Mouse (Mus musculus): ENCODE measurements around the gene Qprt. TPM values are rescaled to one million over a fixed set of nuclear protein-coding genes. Genes with fewer than 3 reads are reported as not detected.
"Not testable (repeated sequence)": the region's sequence is repeated elsewhere in the genome, so short reads cannot be mapped to it uniquely, and the experiment has no call there.

The Qprt gene
- polyA plus RNA-seq, 1 experiment from 2014 or later: 10.3 TPM

DNA sequence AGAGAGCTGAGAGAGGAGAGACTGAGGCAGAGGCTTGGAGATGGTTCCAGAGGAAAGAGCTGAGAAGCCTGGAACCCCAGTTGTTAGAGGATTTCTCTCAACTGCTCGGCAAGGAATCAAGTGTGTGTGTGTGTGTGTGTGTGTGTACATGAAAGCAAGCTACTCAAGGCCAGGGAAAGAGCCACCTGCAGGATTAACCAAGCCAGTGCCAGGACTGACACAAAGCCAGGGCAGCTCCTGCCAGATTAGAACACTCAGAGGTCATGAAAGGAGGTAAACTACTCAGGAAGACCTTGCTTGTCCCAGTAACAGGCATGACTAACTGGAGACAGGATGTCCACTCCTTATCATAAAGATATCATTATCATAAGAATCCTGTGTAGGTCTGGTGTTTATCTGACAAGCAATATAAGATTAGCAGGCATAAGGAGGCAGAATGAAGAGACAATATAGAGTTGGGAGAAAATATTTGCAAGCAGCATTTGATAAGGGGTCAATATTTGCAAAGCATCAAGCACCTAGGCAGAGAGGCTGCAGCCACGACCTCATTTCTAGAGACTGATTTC is 20.5 kb downstream of the Qprt start:
- no peaks in the 10 kb centered on the region for H3K9me3 ChIP-seq (replicated peaks)
- no peaks in the 10 kb centered on the region for H3K36me3 ChIP-seq
- H3K27ac ChIP-seq (replicated peaks): no peak overlapping the region
- peaks cover 15% of the 10 kb centered on the region for H3K4me1 ChIP-seq
- 64% methylated on average over 2 of the region's 2 CpGs for WGBS
- H3K4me3 ChIP-seq: no peak overlapping the region
- DNase-seq (ENCODE audit: low spot score): no peak
- H3K27me3 ChIP-seq (ENCODE audit: low read depth, poor library complexity, severe bottlenecking): no peaks in the 10 kb centered on the region

DNA sequence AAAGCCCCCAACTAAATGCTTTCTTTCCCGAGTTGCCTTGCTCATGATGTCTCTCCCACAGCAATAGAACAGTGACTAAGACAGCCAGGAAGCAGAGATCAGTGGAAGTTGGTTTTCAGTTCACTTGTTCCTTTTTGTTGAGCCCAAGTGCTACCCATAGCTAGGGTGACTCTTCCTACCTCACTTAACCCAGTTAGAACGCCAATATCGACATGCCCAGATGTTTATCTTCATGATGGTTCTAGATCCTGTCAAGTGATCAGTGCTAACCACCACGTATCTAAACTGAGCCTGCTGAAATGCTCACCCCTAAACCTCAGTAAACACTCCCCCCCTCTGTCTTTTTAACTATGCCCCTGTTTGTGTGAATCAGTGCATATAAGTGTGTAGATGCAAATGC is 22.5 kb downstream of the Qprt start:
- H3K4me3 ChIP-seq: no peak overlapping the region
- WGBS: 86% methylated on average over 4 of the region's 4 CpGs
- no peaks in the 10 kb centered on the region for H3K27me3 ChIP-seq (ENCODE audit: low read depth, poor library complexity, severe bottlenecking)
- H3K4me1 ChIP-seq: peaks cover 4% of the 10 kb centered on the region
- H3K36me3 ChIP-seq: no peaks in the 10 kb centered on the region
- H3K9me3 ChIP-seq (replicated peaks): no peaks in the 10 kb centered on the region
- no peak for DNase-seq (ENCODE audit: low spot score)
- H3K27ac ChIP-seq (replicated peaks): no peak overlapping the region

DNA sequence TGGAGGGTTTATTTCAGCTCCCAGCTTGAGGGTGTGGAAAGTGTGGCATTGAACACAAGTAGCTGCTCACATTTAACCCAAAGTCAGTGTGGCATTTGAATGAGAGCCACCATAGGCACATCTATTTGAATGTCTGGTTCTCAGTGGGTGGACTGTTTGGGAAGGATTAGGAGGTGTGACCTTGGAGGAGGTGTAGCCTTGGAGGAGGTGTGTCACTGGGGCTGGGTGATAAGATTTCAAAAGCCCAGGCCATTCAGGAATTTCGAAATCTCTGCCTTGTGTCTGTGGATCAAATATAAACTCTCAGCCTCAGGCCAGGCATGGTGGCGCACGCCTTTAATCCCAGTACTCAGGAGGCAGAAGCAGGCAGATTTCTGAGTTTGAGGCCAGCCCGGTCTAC is 23.1 kb downstream of the Qprt start:
- Histone ChIP-seq H3K4me1 (no peaks in the 10 kb centered on the region; the same call in 1 of the 2 replicates), H3K4me3 (no peak overlapping the region), H3K27me3 (ENCODE audit: low read depth, poor library complexity, severe bottlenecking) (no peaks in the 10 kb centered on the region), H3K9me3 (replicated peaks) (no peaks in the 10 kb centered on the region), H3K27ac (replicated peaks) (no peak overlapping the region), H3K36me3 (no peaks in the 10 kb centered on the region)
- DNase-seq (ENCODE audit: low spot score): no peak
- WGBS: 87% methylated on average over 4 of the region's 4 CpGs

DNA sequence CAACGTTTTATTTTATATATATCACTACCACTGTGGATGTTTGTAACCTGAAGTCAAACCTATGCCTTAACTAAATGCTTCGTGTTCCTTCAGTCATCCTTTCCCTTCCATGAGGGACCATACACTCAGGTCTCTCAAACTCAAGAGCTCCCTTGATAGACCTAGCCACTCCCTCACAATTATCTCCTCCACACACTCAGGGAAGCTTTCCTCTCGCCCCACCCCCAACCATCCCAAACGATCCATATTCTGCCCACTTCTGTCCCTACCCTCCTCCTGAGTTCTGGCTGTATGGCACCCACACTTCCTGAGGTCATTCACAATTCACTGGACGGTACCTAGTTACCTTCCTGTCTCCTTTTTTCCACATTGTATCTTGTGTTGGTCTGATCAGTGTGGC is 23.5 kb downstream of the Qprt start:
- H3K27ac ChIP-seq (replicated peaks): no peak overlapping the region
- no peak overlapping the region for H3K4me3 ChIP-seq
- H3K27me3 ChIP-seq (ENCODE audit: low read depth, poor library complexity, severe bottlenecking): no peaks in the 10 kb centered on the region
- no peaks in the 10 kb centered on the region for H3K9me3 ChIP-seq (replicated peaks)
- no peak for DNase-seq (ENCODE audit: low spot score)
- WGBS: 89% methylated on average over 5 of the region's 5 CpGs
- no peaks in the 10 kb centered on the region for H3K4me1 ChIP-seq
- no peaks in the 10 kb centered on the region for H3K36me3 ChIP-seq

DNA sequence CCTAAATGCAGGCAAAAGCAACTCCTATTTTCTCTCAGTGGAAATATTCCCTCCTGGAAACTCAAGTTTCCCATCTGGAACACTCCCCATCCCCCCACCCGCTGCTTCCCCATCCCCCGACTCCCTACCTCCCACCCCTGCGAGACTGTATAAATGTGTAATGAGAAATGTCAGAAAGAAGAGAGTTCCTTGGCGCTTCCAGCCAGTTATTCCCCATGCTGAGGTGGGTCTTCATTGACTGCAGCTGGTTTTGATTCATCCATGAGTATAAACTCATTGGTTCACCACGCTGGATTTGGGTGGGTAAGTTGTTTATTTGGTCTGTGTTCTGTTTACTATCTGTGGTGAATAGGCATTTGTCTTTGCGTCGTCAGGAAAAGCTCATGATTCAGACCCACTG is 25.6 kb downstream of the Qprt start:
- no peaks in the 10 kb centered on the region for H3K36me3 ChIP-seq
- H3K4me3 ChIP-seq: no peak overlapping the region
- H3K4me1 ChIP-seq: peaks cover 11% of the 10 kb centered on the region
- 86% methylated on average over 7 of the region's 7 CpGs for WGBS
- H3K27ac ChIP-seq (replicated peaks): no peak overlapping the region
- no peaks in the 10 kb centered on the region for H3K9me3 ChIP-seq (replicated peaks)
- no peak for DNase-seq (ENCODE audit: low spot score)
- H3K27me3 ChIP-seq (ENCODE audit: low read depth, poor library complexity, severe bottlenecking): no peaks in the 10 kb centered on the region

- peaks cover 31% of the 10 kb centered on the region for H3K4me1 ChIP-seq
- DNase-seq (ENCODE audit: low spot score): no peak
- H3K36me3 ChIP-seq: no peaks in the 10 kb centered on the region
- no peak overlapping the region for H3K4me3 ChIP-seq
- H3K9me3 ChIP-seq (replicated peaks): no peaks in the 10 kb centered on the region
- no peak overlapping the region for H3K27ac ChIP-seq (replicated peaks)
- H3K27me3 ChIP-seq (ENCODE audit: low read depth, poor library complexity, severe bottlenecking): no peaks in the 10 kb centered on the region
- WGBS: 81% methylated on average over 3 of the region's 3 CpGs
Measured at GRCm38 (mm10) chr7:127093914-127094313, 28.1 kb downstream of the Qprt start.

- H3K27me3 ChIP-seq (ENCODE audit: low read depth, poor library complexity, severe bottlenecking): no peaks in the 10 kb centered on the region
- H3K4me3 ChIP-seq: peak within 1 kb of the TSS; percentile 14; the same call in 1 of the 2 replicates
- no peaks in the 10 kb centered on the region for H3K36me3 ChIP-seq
- H3K4me1 ChIP-seq: peaks cover 34% of the 10 kb centered on the region
- WGBS: 80% methylated on average over 16 of the region's 16 CpGs
- no peak for DNase-seq (ENCODE audit: low spot score)
- peak within 1 kb of the TSS; percentile 58 for H3K27ac ChIP-seq (replicated peaks)
- H3K9me3 ChIP-seq (replicated peaks): no peaks in the 10 kb centered on the region
Measured at GRCm38 (mm10) chr7:127091114-127091896, 30.7 kb downstream of the Qprt start, which contains the start of gene AI467606. Gene AI467606, plus strand, starts transcription at chr7:127091359.

- Histone ChIP-seq H3K9me3 (replicated peaks) (no peaks in the 10 kb centered on the region), H3K36me3 (no peaks in the 10 kb centered on the region), H3K4me3 (no peak overlapping the region), H3K27ac (replicated peaks) (0 out of 2 replicates have a peak overlapping the region, but pooled peaks have one; percentile 42), H3K4me1 (peaks cover 34% of the 10 kb centered on the region), H3K27me3 (ENCODE audit: low read depth, poor library complexity, severe bottlenecking) (no peaks in the 10 kb centered on the region)
- WGBS: 83% methylated on average over 19 of the region's 20 CpGs
- no peak for DNase-seq (ENCODE audit: low spot score)
Measured at GRCm38 (mm10) chr7:127090154-127091113, 31.6 kb downstream of the Qprt start.

DNA sequence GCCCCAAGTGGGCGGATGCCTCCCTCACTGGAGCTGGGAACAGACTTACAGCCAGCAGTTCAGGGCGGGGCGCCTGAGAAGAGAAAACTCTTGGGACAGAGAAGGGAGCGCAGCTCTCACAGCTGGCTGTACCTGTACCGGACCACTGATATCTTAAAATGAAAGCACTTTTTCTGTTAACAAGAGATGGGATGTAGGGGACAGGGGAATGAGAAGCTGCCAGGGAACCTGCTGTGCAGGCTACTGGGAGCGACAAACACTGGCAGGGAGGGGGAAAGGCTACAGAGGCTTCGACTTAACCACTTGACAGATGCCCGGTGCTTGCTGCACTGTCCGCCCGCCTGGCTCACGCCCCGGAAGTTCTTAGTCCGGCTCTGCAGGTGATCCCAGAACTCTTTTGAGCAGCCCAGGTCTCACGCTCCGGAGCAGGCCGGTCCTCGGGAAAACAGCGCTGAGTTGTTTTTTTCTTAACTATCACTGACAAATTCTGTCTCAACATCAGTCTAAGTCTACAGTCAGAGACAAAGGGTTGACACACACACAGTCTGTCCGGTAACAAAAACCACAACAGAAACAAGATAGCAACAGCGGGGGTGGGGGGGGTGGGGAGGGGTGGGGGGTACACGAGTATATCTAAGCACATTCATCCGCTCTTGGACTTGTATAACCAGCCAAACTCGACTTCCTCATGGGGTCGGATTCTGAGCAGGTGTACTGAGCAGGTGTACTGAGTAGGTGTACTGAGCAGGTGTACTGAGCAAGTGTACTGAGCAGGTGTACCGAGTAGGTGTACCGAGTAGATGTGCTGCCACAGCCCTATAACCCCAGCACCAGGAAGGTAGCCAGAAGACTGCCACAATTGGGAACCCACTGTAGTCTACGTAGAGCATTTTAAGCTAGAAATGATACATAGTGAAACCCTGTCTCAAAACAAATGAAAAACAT is 32.9 kb downstream of the Qprt start:
- no peaks in the 10 kb centered on the region for H3K36me3 ChIP-seq
- WGBS: 20% methylated on average over 27 of the region's 27 CpGs
- DNase-seq (ENCODE audit: low spot score): peak; percentile 34
- no peaks in the 10 kb centered on the region for H3K9me3 ChIP-seq (replicated peaks)
- H3K4me3 ChIP-seq: peak overlapping the region; percentile 43
- H3K4me1 ChIP-seq: peaks cover 34% of the 10 kb centered on the region
- H3K27ac ChIP-seq (replicated peaks): peak overlapping the region; percentile 75
- no peaks in the 10 kb centered on the region for H3K27me3 ChIP-seq (ENCODE audit: low read depth, poor library complexity, severe bottlenecking)

DNA sequence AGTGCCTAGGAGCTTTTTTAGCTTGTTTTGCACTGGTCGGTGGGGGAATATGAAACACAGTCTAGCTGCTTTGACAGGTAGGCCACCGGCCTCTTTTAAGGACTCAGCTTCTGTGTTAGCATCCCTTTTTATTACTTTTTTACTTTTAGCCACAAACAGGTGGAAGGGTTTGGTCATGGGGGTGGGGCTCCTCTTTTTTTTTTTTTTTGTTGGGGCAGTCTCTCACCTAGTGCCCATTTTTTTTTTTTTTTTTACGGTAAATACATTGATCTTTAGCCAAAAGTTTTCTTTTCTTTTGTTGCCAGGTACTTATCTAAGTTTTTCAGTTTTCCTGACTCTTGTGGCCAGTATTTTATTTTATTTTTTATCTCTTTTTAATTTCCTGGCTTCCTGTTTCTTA is 33.9 kb downstream of the Qprt start:
- 89% methylated on average over 3 of the region's 3 CpGs for WGBS
- no peak for DNase-seq (ENCODE audit: low spot score)
- H3K36me3 ChIP-seq: no peaks in the 10 kb centered on the region

GRCm38 (mm10) chr7:127087278-127088010 is 34.6 kb downstream of the Qprt start, which contains the start of gene Zg16:
Gene Zg16, minus strand, starts transcription at chr7:127087328.
- H3K9me3 ChIP-seq (replicated peaks); H3K36me3 ChIP-seq; H3K27ac ChIP-seq (replicated peaks); H3K4me3 ChIP-seq; DNase-seq (ENCODE audit: low spot score); H3K27me3 ChIP-seq (ENCODE audit: low read depth, poor library complexity, severe bottlenecking): not testable (repeated sequence)
- peaks cover 32% of the 10 kb centered on the region for H3K4me1 ChIP-seq
- 92% methylated on average over 6 of the region's 6 CpGs for WGBS

More for the DNA sequence above, 33.9 kb downstream of the Qprt start:
- peaks cover 34% of the 10 kb centered on the region for H3K4me1 ChIP-seq
- no peak overlapping the region for H3K4me3 ChIP-seq
- no peak overlapping the region for H3K27ac ChIP-seq (replicated peaks)
- no peaks in the 10 kb centered on the region for H3K9me3 ChIP-seq (replicated peaks)
- H3K27me3 ChIP-seq (ENCODE audit: low read depth, poor library complexity, severe bottlenecking): no peaks in the 10 kb centered on the region
